Mouse (Mus musculus) brain, embryonic 18.5 days (tissue): ENCODE results near the gene Trim38.
A peak's percentile ranks its signal among the peaks of the same experiment; 100 is the strongest.
"Not testable (repeated sequence)": the region's sequence is repeated elsewhere in the genome, so short reads cannot be mapped to it uniquely, and the experiment has no call there.

ENCODE experiments used
- DNase-seq: peaks from one replicate; pipeline ENCODE4 v3.0.0-alpha.2; 2012; ENCODE audit warnings: low read depth, low spot score

The Trim38 gene

DNA sequence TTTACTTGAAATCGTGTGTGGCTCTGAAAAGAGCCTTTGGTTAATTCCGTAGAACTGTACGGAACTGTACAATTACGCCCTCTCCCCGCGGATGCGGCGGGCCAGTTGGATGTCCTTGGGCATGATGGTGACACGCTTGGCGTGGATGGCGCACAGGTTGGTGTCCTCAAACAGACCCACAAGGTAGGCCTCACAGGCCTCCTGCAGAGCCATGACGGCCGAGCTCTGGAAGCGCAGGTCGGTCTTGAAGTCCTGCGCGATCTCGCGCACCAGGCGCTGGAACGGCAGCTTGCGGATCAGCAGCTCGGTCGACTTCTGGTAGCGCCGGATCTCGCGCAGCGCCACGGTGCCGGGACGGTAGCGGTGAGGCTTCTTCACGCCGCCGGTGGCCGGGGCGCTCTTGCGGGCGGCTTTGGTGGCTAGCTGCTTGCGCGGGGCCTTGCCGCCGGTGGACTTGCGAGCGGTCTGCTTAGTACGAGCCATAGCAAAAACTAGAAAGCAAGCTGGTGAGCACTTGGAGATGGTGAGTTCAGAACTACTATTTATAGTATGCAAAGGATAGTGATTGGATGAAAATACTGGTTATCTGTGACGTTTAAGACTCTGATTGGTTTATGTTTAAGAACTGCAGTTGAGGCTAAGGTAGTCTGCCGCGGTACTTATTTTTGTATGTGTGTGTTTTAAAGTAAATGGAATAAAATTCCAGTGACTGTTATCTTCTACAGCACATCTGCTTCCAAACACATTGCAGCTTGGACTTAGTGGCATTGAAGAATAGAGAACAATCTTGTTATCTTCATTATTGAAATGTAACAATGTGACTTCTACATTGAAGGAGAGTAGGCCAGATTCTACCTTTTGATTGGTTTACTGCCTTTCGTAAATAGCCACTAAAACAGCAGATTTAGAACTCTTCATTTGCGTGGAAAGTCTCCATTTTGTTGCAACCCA lies 7.6 kb upstream of the Trim38 start, which contains the start of gene Hist1h3a:
Hist1h3a (minus strand) TSS at position 516 of the 951 bp plus-strand sequence.
- DNase-seq = not testable (repeated sequence)

DNA sequence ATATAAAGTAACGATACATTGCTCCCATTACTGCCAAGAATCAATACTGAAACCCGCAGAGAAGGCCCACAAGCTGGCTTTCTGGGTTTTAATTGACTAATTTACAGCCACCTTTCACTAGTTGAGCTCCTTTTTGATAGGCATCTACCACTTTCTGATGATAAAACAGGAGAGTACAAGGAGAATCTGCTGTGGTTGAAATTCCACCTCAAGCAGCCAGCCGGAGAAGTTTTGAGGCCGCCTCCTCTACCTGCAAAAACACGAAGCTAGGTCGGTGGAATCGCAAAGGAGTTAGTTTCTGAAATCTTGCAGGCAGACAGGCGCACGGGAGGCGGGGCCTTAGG lies 6.5 kb upstream of the Trim38 start:
- DNase-seq = no peak

DNA sequence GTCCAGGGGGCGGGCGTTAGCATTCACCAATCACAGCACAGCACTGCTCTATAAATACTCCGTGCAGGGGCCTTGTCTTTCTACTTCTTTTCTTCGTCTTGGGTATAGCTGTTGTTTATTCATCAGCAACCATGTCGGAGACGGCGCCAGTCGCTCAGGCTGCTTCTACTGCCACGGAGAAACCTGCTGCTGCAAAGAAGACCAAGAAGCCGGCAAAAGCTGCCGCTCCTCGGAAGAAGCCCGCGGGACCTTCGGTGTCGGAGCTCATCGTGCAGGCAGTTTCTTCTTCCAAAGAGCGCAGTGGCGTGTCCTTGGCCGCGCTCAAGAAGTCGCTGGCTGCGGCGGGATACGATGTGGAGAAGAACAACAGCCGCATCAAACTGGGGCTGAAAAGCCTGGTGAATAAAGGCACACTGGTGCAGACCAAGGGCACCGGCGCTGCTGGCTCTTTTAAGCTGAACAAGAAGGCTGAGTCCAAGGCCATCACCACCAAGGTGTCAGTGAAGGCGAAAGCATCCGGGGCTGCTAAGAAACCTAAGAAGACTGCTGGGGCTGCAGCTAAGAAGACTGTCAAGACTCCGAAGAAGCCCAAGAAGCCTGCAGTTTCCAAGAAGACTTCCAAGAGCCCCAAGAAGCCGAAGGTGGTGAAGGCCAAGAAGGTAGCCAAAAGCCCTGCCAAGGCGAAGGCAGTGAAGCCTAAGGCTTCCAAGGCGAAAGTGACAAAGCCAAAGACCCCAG lies 6.0 kb upstream of the Trim38 start, which contains the start of gene Hist1h1a:
Hist1h1a (plus strand) TSS at position 81 of the 738 bp plus-strand sequence.
- DNase-seq = peak; percentile 84

DNA sequence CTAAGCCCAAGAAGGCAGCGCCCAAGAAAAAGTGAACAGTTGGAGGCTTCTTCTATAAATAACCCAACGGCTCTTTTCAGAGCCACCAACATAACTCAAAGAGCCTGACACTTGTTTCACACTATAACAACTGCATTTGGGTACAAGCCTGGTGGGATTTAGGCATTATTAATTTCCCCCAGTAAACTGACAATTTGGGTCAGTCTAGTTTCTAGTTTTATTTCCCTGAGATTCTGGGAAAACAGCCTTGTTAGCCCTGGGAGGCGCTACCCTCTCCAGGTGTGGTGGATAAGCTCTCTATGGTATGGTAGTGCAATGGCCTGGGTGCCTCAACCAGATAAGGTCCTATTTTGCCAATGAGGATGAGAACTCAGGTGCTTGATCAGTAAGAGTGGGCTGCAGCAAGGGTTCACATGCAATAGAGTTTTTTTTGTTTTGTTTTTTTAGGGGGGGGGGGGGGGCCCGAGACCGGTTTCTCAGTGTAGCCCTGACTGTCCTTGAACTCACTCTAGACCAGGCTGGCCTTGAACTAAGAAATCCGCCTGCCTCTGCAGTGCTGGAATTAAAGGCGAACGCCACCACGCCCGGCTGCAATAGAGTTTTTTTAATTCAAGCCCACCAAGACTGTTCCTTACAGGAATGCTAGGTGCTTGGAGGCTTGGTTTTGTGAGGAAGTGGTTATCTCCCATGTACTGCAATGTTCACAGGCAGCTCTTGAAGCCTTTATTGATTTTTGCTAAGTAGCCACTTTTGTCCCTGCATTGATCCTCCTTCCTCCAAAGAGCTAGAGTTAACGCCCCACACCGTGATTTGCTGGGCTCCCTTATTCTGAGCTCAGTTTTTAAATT lies 5.2 kb upstream of the Trim38 start:
- DNase-seq = no peak

DNA sequence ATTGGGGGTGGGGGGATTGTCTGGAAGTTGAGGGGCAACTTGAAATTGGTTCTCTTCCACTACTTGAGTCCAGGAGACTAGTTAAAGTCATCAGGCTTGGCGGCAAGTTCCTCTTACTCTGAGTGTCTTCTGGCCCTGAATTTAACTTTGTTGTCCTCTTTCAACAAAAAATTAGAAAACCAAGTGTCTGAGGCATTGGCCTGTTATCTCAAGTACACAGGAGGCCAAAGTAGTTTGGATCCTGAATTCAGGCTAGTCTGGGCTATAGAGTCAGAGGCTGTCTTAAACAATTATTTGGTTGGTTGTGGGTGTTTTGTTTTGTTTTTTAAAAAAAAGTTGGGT lies 4.6 kb upstream of the Trim38 start:
- no peak for DNase-seq

DNA sequence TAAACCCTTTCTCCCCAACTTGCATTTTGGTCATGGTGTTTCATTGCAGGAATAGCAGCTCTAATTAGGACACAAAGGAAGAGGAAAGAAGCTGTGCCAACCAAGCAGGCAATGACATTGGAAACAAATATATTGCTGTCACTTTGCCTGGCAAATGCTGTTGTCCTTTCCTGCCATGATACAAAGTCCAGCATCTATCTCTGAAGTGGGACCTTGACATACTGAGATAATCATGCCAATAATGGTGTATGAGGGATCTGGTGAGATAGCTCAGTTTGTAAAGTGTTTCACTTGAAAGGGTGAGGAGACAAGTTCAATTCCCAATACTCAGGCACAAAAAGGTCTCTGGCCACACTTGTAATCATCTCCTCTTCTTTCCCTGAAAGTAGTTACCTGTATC lies 2.9 kb upstream of the Trim38 start:
- DNase-seq = no peak

DNA sequence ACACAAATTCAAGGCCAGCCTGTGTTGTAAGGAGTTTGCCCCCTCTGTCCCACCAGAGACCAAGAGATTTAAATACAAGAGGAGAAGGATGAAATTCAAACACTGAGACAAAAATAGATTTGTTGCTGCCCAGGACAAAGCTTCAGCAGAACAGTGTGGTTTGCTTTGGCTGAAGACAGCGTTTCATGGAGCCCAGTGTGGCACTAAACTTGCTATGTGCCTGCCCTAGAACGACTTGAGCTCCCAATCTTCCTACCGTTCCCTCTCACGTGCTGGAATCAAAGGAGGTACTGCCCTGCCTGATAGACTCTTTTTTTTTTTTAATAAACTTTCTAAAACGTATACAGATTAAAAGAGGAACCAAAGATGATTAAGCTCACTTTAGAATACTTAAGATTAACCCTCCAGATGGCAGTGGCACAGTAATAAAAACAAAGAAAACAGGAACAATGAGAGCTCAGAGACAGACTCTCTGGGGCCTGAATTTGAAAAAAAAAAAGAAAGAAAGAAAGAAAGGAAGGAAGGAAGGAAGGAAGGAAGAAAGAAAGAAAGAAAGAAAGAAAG lies 797 bp upstream of the Trim38 start:
- DNase-seq = no peak

DNA sequence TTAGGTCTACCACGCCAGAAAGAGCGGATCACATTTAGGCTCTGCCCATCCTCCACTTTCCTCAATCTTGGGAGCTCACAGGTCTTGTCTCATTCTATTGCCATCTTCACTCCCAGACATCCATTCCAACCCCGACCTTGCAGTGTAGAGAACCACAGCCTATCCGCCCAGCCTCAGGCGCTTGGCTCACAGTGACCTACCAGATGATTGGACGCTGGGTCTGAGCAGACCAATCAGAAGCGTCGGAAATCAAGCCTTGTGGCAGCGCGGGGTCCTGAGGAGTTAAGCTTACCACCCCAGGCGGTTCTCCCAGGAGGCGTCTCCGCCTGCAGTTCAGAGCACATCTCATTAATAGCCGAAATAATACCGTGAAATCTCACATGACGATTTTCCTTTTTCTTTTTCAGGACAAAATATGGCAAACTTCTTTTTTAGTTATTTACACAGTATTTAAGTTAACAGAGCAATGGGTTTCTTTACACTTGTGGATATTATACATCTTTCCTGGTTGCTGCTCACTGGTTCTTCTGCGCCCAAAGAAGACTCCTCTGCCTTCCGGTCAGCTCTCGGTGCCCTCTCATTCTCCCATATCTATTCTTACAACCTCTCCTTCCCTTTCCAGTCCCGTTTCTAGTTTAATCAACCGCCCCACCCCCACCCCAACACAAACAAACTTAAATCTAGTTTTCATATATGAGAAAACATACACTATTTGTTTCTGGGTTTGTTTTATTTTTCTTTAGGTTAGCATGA lies 3.0 kb downstream of the Trim38 start:
- DNase-seq = no peak

DNA sequence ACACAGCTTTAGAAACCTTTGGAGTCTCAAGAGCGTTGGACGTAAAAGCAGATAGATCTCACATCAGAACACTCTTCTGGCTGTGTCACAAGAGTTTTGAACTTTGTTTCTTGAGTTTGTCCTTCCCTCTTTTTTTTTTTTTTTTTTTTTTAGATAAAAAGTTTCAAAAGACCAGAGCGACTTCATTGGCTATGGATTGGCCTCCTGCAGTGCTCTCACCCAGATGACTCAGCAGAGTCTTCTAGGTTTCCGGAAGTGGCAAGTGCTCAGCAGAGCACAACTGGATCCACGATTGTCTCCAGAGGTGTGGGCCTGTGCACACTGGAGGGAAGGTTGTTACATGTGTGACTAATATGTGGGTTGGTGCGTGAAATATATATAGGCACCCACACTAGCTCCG lies 8.6 kb downstream of the Trim38 start:
- DNase-seq = no peak

DNA sequence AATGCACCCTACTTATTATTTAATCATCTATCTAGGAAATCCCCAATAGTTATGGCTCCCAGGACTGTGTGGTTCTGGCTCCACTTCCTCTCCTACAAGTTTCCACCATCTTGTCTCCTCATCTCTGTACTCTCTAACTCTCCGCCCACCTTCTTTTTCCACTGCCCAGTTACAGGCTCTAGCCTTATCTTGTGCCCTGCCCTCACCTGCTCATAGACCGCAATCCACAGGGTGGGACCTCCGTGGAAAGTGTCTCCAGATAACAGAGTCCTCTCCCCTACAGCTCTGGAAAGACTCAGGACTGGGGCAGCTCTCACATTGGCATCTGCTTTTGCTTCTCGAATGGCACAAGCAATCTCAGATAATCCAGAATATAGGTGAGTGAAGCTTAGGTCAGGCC lies 9.3 kb downstream of the Trim38 start:
- DNase-seq = no peak

DNA sequence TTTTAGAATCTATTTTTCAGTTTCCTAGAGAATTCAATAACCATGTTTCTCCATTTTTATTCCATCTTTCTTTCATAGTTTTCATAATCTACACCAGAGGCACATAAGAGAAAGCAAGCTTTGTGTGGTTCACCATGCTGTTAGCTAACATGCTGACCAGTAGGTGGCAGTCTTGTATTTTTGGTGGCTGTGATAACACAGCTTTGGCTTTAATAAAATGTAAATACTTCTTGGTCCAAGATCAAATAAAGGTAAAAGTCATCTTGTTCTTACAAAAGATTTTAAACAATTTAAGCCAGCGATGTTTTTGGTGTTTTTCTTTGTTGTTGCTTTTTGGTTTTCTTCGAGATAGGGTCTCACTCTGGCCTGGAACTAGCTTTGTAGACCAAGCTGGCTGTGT lies 22.8 kb downstream of the Trim38 start:
- peak; percentile 54 for DNase-seq

DNA sequence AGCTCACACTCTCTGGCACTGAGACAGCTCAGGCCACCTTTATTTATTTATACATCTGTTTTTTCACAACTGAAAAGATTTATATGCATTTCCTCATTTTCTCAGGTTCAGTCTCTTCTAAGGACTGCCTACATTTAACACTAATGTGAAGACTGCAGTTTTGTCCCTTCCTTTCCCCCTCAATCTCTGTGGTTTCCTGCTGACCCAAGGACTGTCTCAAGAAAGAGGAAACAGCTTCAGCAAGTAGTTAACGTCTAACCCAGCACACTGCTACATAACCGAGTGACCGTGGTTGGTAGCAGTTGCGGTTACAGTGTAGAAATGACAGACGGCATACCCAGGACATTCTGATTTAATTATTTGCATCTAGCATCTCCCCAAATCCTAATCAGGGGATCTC lies 29.7 kb downstream of the Trim38 start:
- DNase-seq = no peak

DNA sequence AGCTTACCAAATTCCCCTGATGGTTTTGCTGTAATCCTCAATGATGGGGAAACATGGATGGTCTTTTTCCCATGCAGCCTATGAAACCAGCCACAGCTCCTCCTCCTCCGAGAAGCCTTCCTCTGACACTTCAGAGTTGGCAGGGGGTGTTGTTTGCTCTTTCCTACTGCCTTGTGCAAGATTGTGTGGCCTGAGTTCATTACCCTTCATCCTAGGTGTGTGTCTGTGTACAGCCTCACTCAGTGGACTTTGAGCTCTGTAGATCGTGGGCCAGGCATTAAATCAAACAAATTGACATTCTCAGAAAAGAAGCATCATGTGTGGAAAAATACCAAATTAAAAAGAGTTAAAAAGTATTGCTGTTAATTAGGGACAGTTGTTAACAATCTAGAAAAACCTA lies 34.8 kb downstream of the Trim38 start:
- DNase-seq = no peak

DNA sequence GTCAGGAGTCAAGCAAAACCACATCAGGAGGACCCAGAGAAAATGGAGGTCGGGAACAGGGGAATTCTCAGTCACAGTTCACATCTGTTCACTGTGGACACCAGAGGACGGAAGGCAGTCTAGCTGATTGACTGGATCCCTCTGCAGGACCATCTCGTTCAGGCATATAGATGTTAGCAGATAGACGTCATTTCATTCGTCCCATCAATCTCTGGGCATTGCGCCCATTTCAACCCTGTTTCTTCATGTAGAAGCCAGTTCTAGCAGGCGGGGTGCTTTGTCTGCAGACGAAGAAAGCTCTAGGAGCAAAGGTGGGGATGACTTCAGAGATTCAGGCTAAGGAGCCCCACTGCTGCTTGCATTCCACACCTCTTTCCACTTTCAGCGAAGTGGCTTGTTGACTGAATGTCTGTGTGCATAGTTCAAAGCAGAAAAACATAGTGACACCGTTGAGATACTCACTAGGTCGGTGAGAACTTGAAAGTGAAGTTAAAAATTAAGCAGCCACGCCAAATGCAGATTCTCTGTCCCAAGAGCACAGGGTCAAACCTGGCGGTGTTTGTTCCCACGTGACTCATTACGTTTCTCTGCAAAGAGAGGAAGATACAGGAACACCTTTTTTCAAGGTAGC lies 36.8 kb downstream of the Trim38 start, which contains the start of gene Slc17a2:
Slc17a2 (plus strand) TSS at position 572 of the 631 bp plus-strand sequence.
- no peak for DNase-seq

DNA sequence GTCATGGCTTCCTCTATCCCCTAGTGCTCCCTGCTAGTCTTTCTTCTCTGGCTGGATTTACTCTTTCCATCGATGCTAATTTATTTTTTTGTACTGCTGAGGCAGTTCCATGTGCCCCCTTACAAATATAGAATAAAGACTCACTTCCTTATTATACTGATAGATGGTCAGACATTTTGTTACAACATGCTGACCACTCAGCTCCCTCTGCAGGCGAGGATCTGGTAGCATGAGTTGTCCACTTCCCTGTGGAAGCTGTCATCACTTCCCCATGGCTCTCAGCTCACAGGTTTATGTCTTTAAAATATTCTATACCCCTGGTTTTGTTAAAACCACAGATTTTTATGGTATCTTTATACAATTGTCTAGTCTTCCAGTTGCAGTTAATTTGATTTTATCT lies 46.4 kb downstream of the Trim38 start:
- DNase-seq = no peak

DNA sequence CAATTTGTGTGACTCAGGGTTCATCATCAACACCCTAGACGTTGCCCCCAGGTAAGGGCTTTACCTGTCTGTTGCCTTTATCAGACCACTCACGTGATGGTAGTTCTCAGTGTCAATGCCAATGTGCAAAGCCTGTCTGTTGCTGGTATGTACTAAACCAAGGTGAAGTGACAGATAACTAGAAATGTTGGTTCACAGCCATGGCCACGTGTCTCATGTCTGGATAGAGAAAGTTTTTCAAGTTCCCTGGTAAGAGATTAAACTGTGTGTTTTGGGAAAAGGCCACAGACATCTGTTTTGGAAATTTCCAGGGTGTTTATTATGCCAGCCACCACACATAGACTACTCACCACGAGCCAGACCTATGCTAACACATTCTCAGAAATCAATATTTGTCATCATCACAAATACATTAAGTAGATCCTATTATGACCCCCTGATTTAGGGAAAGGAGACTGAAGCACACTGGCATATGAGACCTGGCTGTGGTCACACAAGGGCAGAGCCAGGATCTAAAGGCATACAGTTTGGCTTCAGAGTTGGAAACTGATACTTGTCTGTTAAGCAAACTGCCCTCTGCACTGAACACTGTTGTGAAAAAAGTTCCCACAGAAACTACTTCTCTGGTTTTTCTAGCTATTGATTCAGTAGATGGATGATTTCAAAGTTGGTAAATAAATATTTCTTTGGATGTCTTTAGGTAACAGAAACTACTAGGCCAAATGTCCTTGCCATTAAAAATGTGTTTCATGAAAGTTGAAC lies 50.6 kb downstream of the Trim38 start:
- no peak for DNase-seq

DNA sequence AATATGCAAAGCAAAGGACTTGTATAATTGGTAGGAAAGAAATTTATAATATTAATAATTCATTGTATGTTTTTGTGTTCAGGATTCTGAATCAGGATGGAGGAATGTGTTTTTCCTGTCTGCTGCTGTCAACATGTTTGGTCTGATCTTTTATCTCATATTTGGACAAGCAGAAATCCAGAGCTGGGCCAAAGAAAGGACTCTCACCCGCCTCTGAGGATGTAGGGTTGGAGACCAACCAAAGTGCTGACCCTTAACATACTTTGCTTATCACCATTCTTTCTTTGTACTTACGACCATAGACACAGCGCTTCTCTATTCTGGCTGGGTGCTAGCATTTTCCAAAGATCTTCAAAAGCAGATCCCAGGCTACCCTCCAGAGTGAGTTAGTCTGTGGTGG lies 52.5 kb downstream of the Trim38 start:
- DNase-seq = no peak

DNA sequence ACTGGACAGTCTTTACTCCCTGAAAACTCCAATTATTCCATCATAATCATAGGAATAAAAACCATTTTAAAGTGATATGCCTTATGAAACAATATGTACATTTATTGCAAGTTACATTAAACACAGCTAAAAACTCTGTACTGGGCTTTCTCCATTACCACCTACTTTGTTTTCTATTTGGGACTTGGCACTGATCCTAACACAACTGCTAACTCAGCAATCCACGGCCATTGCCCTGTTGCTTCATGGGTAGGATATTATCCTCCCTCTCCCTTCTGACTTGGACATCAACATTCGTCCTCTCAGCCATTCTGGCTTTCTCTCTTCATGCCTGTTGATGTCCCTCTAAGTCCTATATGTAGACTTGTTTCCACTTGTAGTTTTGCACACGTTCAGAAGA lies 56.9 kb downstream of the Trim38 start:
- no peak for DNase-seq

DNA sequence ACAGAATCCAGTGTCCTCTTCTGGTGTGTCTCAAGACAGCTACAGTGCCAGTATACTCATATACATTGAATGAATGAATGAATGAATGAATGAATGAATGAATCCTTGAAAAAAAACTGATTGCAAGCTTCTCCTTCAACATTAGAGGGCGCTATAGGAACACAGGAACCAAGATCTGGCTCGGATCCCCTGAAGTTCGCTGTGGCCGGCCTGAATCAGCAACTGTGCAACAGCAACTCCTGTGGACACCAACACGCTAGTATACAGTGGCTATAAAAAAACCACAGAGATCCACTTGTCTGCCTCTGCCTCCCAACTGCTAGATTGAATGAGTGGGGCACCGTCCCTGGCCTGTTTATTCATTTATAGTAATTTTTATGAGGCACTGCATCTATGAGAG lies 63.3 kb downstream of the Trim38 start:
- no peak for DNase-seq

DNA sequence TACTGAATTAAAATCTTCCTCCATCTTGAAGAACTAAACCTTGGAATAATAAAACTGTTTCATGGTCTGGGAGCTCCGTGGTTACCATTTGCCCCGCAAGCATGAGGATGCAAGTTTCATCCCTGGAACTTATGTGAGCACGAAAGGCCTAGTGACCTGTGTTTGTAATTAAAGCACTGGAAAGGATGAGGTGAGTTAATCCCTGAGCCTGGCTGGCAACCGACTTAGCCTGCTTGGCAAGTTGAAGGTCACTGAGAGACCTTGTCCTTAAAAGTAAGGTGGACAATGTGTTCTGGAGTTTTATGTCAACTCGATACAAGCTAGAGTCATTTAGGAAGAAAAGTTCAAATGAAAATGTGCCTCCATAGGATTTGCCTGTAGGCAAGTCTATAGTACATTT lies 65.1 kb downstream of the Trim38 start:
- no peak for DNase-seq
